Mouse (Mus musculus): ENCODE data around the gene Slc4a3.

Gene Slc4a3

DNA sequence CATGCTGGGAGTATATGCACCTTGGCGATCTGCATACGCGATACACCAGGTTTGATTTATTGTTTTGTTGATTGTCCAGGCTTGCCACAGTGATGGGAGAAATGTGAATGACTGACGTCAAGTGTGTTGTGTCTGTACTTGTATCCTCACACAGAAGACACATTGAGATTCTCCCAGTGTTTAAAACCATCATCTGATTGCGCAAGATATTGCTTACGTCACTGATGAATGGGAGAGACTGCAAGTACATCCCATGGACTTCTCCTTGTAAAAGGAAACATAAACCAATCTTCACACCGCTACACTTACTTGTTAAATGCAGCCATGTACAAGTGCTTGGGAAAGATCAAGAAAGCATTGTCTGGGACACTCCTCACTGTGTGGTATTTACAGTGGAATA lies 62.2 kb downstream of the Slc4a3 start:
- DNase-seq: no peak

DNA sequence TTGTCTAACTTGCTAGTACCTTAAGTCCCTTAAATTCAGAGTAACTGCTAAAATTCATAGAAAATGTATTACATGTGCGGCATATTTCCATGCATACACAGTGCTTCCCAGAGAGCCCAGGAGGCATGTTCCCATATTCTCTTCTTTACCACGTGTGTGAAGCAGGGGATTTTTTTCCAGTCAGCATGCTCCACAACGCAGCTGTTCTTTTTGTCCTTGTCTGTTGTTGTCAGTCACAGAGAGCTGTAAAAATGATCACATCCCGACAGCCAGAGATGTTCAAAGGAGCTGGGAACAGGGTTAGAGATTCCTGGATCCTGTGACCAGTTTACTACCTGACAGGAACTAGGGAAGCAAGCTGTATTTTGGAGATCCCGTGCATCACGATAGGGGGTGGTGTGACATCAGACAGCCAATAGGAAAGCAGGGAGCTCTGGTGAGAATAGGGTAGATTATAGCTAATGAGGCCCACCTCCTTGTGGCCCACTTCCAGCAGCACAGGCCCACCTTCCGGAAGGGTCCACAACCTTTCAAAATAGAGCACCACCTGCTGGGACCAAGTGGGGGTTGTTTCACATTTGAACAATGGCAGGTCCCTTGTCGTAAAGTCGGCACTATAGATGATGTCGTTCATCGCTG lies 62.7 kb downstream of the Slc4a3 start:
- no peak for DNase-seq

- no peak for DNase-seq
Measured at GRCm38 (mm10) chr1:75609264-75609662, 63.2 kb downstream of the Slc4a3 start.

- DNase-seq: no peak
Measured at GRCm38 (mm10) chr1:75610553-75610952, 64.5 kb downstream of the Slc4a3 start.
